Mouse (Mus musculus): ENCODE measurements around the gene Rnpc3. TPM values are rescaled to one million over a fixed set of nuclear protein-coding genes. Genes with fewer than 3 reads are reported as not detected.

Gene Rnpc3
- polyA plus RNA-seq, 1 experiment = 6.3 TPM

DNA sequence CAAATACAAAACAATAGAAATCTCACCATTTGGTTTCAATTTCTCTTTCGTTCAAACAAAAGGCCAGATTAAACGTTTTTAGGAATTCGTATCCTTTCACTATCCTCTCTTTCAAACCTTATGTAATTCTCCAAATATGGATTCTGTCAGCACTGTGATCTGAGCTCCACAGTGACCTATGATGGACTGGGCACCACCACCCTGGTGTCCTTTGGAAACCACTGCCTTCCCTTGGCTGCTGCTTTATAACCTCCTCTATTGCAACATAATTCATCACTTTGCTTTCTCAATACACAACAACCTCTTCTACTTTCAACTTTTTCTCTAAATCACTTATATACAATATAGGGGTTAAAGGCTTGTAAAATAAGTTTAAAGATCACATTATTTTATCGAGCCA, 55.4 kb downstream of the Rnpc3 start:
- Histone ChIP-seq H3K36me3 (replicated peaks; ENCODE audit: low read length) (no peaks in the 10 kb centered on the region), H3K27me3 (replicated peaks) (no peaks in the 10 kb centered on the region), H3K9me3 (no peaks in the 10 kb centered on the region), H3K4me1 (no peaks in the 10 kb centered on the region), H3K4me3 (replicated peaks) (no peak overlapping the region)
- TF ChIP-seq GATA1 (IDR thresholded peaks at IDR 0.05; ENCODE audit: borderline replicate concordance, low read length) = no peak
- TF ChIP-seq FLI1 (IDR thresholded peaks at IDR 0.05; ENCODE audit: low read length) = no peak

DNA sequence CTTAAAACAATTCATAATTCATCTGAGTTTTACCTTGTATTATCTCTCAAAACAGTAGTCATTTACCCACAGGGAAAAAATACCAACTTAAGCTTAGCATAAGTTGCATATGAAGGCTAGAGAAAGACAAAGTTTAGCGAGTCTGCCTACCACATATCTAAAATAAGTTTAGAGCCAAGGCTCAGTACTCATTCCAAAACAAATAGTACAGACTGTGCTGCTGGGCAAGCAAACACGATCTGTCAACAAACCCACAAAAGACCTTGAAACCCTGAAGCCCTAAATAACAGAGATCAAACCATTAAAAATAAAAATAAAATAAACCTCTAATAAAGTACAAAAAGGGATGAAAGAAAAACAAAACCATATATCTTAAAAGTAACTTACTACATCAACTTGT, 55.8 kb downstream of the Rnpc3 start:
- no peak for TF ChIP-seq GATA1 (IDR thresholded peaks at IDR 0.05; ENCODE audit: borderline replicate concordance, low read length)
- TF ChIP-seq FLI1 (IDR thresholded peaks at IDR 0.05; ENCODE audit: low read length) = no peak

DNA sequence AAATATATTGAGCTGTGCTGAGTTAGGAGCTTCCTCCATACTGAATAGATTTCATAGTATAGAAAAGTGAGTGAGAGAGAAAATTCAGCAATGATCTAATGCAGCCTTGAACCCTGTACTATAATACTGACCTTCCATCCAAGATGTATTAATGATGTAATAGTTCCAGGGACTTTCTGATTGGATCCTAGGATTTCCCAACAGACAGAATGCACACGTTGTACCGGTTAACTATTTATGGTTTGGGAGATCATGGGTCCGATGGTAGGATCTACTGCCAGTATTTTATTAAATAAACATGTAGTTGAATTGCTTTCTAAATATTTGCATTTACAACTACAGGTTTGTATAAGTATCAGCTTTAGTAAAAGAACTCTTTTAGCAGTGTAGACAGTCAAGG, 57.8 kb downstream of the Rnpc3 start:
- no peak overlapping the region for H3K4me3 ChIP-seq (replicated peaks)
- no peaks in the 10 kb centered on the region for H3K36me3 ChIP-seq (replicated peaks; ENCODE audit: low read length)
- no peaks in the 10 kb centered on the region for H3K4me1 ChIP-seq
- no peaks in the 10 kb centered on the region for H3K27me3 ChIP-seq (replicated peaks)
- H3K9me3 ChIP-seq = 0 out of 2 replicates have a peak, but pooled peaks cover 3% of the 10 kb centered on the region
- TF ChIP-seq GATA1 (IDR thresholded peaks at IDR 0.05; ENCODE audit: borderline replicate concordance, low read length) = no peak
- TF ChIP-seq FLI1 (IDR thresholded peaks at IDR 0.05; ENCODE audit: low read length) = no peak

More for the DNA sequence above, 55.8 kb downstream of the Rnpc3 start:
- Histone ChIP-seq H3K27me3 (replicated peaks) (no peaks in the 10 kb centered on the region), H3K4me1 (no peaks in the 10 kb centered on the region), H3K4me3 (replicated peaks) (no peak overlapping the region), H3K9me3 (no peaks in the 10 kb centered on the region), H3K36me3 (replicated peaks; ENCODE audit: low read length) (no peaks in the 10 kb centered on the region)

Other genes starting within 250 kb of the Rnpc3 start
- not detected in 2 replicates for gene Amy2a1, start 97.7 kb downstream of the Rnpc3 start, polyA plus RNA-seq (2012; ENCODE audit: insufficient read depth, low replicate concordance)
- gene Amy1, start 23.4 kb downstream of the Rnpc3 start, polyA plus RNA-seq (2012; ENCODE audit: insufficient read depth, low replicate concordance) = not detected in 2 replicates

Data from megakaryocyte, embryonic 14.5 days (primary cell).